11 mouse cellular contexts compared by ENCODE assay signal in genomic region chrX:13655906-13656305, GRCm38 (mm10). TPM values are rescaled to one million over a fixed set of nuclear protein-coding genes. Genes with fewer than 3 reads are reported as not detected.
DNase-seq lines count a peak whose midpoint lies in the region; ATAC-seq and TF ChIP-seq lines count a peak whose summit lies in the region.
"Had no signal": no experiment of that assay in that cellular context is flagged by ENCODE, and none has a peak within 500 bp of the region (broad histone marks: within the 10 kb centered on the region; RNA-seq: fewer than 3 reads in every experiment).

No protein-coding gene starts in this region.

- no peaks in the 10 kb centered on the region for H3K27me3 ChIP-seq in liver, embryonic 11.5 days (replicated peaks; ENCODE audit: control insufficient read depth, insufficient read depth, low read length)
- no peaks in the 10 kb centered on the region for H3K27me3 ChIP-seq in liver, postnatal 0 days (ENCODE audit: insufficient read depth, low read length)

- no peak for ATAC-seq in liver, embryonic 11.5 days (replicated peaks; ENCODE audit: low FRiP score)
- ATAC-seq in CD4-positive, CD25-positive, alpha-beta regulatory T cell, adult 4 months, result peak; percentile 35
- no peak for ATAC-seq in liver, postnatal 0 days
- ATAC-seq: intestine, postnatal 0 days; midbrain, embryonic 16.5 days had no signal

- H3K4me3 ChIP-seq in liver, embryonic 11.5 days (ENCODE audit: low read depth, low read length), result no peak overlapping the region
- no peak overlapping the region for H3K4me3 ChIP-seq in brown adipose tissue, adult 24 weeks (ENCODE audit: insufficient read depth, low read depth, low read length)
- no peak overlapping the region for H3K4me3 ChIP-seq in liver, postnatal 0 days (ENCODE audit: low read depth, low read length)
- H3K4me3 ChIP-seq in lung, adult 2 months (replicated peaks; ENCODE audit: extremely low read depth, low read depth, low read length), result no peak overlapping the region

- TF ChIP-seq CTCF in liver, postnatal 0 days (IDR thresholded peaks at IDR 0.05; ENCODE audit: low read depth), result no peak
- no peak for TF ChIP-seq CTCF in lung, adult 2 months (IDR thresholded peaks at IDR 0.05; ENCODE audit: insufficient read depth, low read length)

- H3K4me1 ChIP-seq in liver, embryonic 11.5 days (replicated peaks; ENCODE audit: control insufficient read depth, insufficient read depth, low read length), result no peaks in the 10 kb centered on the region
- H3K4me1 ChIP-seq in brown adipose tissue, adult 24 weeks (ENCODE audit: control insufficient read depth, insufficient read depth, insufficient read length, low read length), result peaks cover 2% of the 10 kb centered on the region
- H3K4me1 ChIP-seq in liver, postnatal 0 days (ENCODE audit: insufficient read depth), result no peaks in the 10 kb centered on the region
- H3K4me1 ChIP-seq in lung, adult 2 months (ENCODE audit: control insufficient read depth, insufficient read depth, low read length), result peaks cover 4% of the 10 kb centered on the region

- no peaks in the 10 kb centered on the region for H3K9me3 ChIP-seq in liver, embryonic 11.5 days (ENCODE audit: control insufficient read depth, low read length)
- H3K9me3 ChIP-seq in liver, postnatal 0 days (ENCODE audit: low read length), result no peaks in the 10 kb centered on the region

- H3K9ac ChIP-seq in liver, embryonic 11.5 days (ENCODE audit: low read depth, low read length), result no peak overlapping the region
- no peak overlapping the region for H3K9ac ChIP-seq in liver, postnatal 0 days (replicated peaks)

- TF ChIP-seq EP300 in liver, postnatal 0 days (IDR thresholded peaks at IDR 0.05; ENCODE audit: low read depth), result no peak

- H3K36me3 ChIP-seq in liver, embryonic 11.5 days (ENCODE audit: control insufficient read depth, insufficient read depth, low read length), result no peaks in the 10 kb centered on the region
- no peaks in the 10 kb centered on the region for H3K36me3 ChIP-seq in liver, postnatal 0 days (replicated peaks; ENCODE audit: insufficient read depth, low read length)

- H3K4me2 ChIP-seq in liver, embryonic 11.5 days, result peak overlapping the region; percentile 31
- peak overlapping the region; percentile 62 for H3K4me2 ChIP-seq in liver, postnatal 0 days (ENCODE audit: low read depth, low read length)

- TF ChIP-seq POLR2A in lung, adult 2 months (IDR thresholded peaks at IDR 0.05; ENCODE audit: borderline replicate concordance, extremely low read depth, low read depth, low read length), result no peak

- DNase-seq in liver, embryonic 11.5 days (ENCODE audit: low spot score), result no peak
- DNase-seq in liver, result no peak
- no peak for DNase-seq in liver, postnatal 0 days
- DNase-seq in neural tube, embryonic 10.5 days (ENCODE audit: extremely low spot score, low spot score), result no peak
- DNase-seq in lung, adult 2 months, result no peak
- DNase-seq: adrenal gland, postnatal 25 days; cerebellum, adult 11-12 months had no signal

- no peak overlapping the region for H3K27ac ChIP-seq in liver, embryonic 11.5 days (ENCODE audit: low read depth, low read length)
- H3K27ac ChIP-seq in brown adipose tissue, adult 24 weeks (replicated peaks; ENCODE audit: low read depth, low read length), result peak overlapping the region; percentile 99
- H3K27ac ChIP-seq in liver, postnatal 0 days (ENCODE audit: low read depth), result peak overlapping the region; percentile 69

- WGBS in liver, embryonic 11.5 days, result 74% methylated on average over 6 of the region's 6 CpGs
- WGBS in liver, postnatal 0 days (ENCODE audit: insufficient replicate concordance), result 45% methylated on average over 6 of the region's 6 CpGs
- WGBS in lung, adult 2 months, result 58% methylated on average over 6 of the region's 6 CpGs

RNA-seq across cellular contexts. Expression of gene Gpr82, which starts 5.3 kb away (rescaled TPM):
- polyA plus RNA-seq in liver, embryonic 11.5 days (2014; fragmentation: Nextera tagmentation; extraction: Ambion mirVana), result 0.49 TPM in 1 of 2 replicates, not detected in the other
- under 1 TPM in 1 of 2 experiments, not detected in 1; 0.12 TPM for polyA plus RNA-seq in CD4-positive, CD25-positive, alpha-beta regulatory T cell, adult 4 months (2017; shearing (Covaris generic))
- not detected in 2 replicates for polyA plus RNA-seq in brown adipose tissue, adult 24 weeks (2012; ENCODE audit: insufficient read depth, insufficient read length, missing spikeins)
- 0.07 TPM in 1 of 2 replicates, not detected in the other for polyA plus RNA-seq in liver, postnatal 0 days (2015; fragmentation: Nextera tagmentation; extraction: Ambion mirVana)
- 0.08 TPM in 1 of 2 replicates, not detected in the other for polyA plus RNA-seq in lung, adult 2 months (2012; rRNA removed)

RNA-seq across cellular contexts. Expression of gene Gpr34, which starts 24.0 kb away (rescaled TPM):
- 0.47 and 0.67 TPM in 2 replicates for polyA plus RNA-seq in liver, embryonic 11.5 days (2014; fragmentation: Nextera tagmentation; extraction: Ambion mirVana)
- 10 to 100 TPM; 39.1 to 41.9 TPM for polyA plus RNA-seq in CD4-positive, CD25-positive, alpha-beta regulatory T cell, adult 4 months (2017; shearing (Covaris generic))
- 1.6 and 2.2 TPM in 2 replicates for polyA plus RNA-seq in brown adipose tissue, adult 24 weeks (2012; ENCODE audit: insufficient read depth, insufficient read length, missing spikeins)
- polyA plus RNA-seq in liver, postnatal 0 days (2015; fragmentation: Nextera tagmentation; extraction: Ambion mirVana), result 0.51 and 0.53 TPM in 2 replicates
- 0.16 and 0.47 TPM in 2 replicates for polyA plus RNA-seq in lung, adult 2 months (2012; rRNA removed)

Comparison
In these comparisons a context has a peak if more than half of its experiments do, and no peak if none do; other contexts are left out.
1. RNA of gene Gpr34, which starts 24.0 kb away (polyA plus RNA-seq): 39.1 to 41.9 TPM in CD4-positive, CD25-positive, alpha-beta regulatory T cell, adult 4 months; 1.6 to 2.2 TPM in brown adipose tissue, adult 24 weeks, 0.47 to 0.67 TPM in liver, embryonic 11.5 days, 0.51 to 0.53 TPM in liver, postnatal 0 days and 0.16 to 0.47 TPM in lung, adult 2 months; every median in the first group is over 10 times any median in the second.